Mouse (Mus musculus): ENCODE data around the gene Pla2g10. TPM values are rescaled to one million over a fixed set of nuclear protein-coding genes. Genes with fewer than 3 reads are reported as not detected.
"Not testable (repeated sequence)": the region's sequence is repeated elsewhere in the genome, so short reads cannot be mapped to it uniquely, and the experiment has no call there.

The Pla2g10 gene
- polyA plus RNA-seq, 1 experiment from 2014 or later: not detected

DNA sequence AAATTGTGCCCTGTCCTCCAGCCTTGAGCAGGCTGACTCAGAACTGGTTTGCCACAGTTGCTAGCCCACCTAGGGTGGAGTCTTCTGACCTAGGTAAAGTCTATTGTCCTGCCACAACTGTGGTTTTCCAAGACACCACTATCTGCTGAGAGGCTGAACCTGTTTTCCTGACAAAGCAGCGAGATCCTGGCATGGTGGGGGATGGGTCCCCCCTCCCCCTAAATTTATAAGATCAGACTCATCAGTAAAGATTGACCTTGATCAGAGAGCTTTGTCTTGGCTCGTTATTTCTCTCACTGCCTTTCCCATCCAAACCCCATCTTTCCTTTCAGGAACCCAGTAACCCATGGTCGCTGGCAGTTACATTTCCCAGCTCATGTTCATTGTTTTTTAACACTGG, 19.2 kb upstream of the Pla2g10 start:
- Histone ChIP-seq H3K4me3 (no peak overlapping the region), H3K9me3 (no peaks in the 10 kb centered on the region), H3K9ac (replicated peaks) (no peak overlapping the region), H3K27ac (replicated peaks) (no peak overlapping the region), H3K4me2 (replicated peaks) (no peak overlapping the region), H3K4me1 (peaks cover 3% of the 10 kb centered on the region), H3K36me3 (no peaks in the 10 kb centered on the region), H3K27me3 (no peaks in the 10 kb centered on the region)
- 48% methylated on average over 3 of the region's 3 CpGs for WGBS
- no peak for ATAC-seq (replicated peaks)

DNA sequence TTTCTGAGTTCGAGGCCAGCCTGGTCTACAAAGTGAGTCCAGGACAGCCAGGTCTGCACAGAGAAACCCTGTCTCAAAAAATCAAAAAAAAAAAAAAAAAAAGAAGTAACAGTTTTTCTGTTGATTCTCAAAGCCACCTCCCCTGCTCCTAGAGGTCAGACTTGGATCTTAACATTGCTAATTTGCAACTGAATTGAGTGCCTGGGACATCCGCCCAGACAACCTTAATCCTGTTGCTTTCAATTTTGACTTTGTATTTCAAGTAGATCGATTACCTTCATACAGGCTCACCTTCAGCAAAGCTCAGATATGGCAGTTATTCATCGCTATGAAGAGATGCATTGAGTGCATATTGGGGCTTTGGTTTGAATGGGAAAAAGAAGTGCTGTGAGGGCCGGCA, 18.5 kb upstream of the Pla2g10 start:
- no peaks in the 10 kb centered on the region for H3K9me3 ChIP-seq
- no peaks in the 10 kb centered on the region for H3K27me3 ChIP-seq
- WGBS: 46% methylated on average over 5 of the region's 5 CpGs
- no peak overlapping the region for H3K27ac ChIP-seq (replicated peaks)
- no peaks in the 10 kb centered on the region for H3K4me1 ChIP-seq
- H3K36me3 ChIP-seq: no peaks in the 10 kb centered on the region
- no peak for ATAC-seq (replicated peaks)
- no peak overlapping the region for H3K4me2 ChIP-seq (replicated peaks)
- no peak overlapping the region for H3K9ac ChIP-seq (replicated peaks)
- no peak overlapping the region for H3K4me3 ChIP-seq

- 14% methylated on average over 10 of the region's 10 CpGs for WGBS
- not testable (repeated sequence) for H3K9ac ChIP-seq (replicated peaks); H3K36me3 ChIP-seq; H3K27me3 ChIP-seq; H3K4me2 ChIP-seq (replicated peaks); H3K4me3 ChIP-seq; H3K9me3 ChIP-seq; H3K4me1 ChIP-seq; ATAC-seq (replicated peaks); H3K27ac ChIP-seq (replicated peaks)
Measured at GRCm38 (mm10) chr16:13748813-13749212, 18.0 kb upstream of the Pla2g10 start.

DNA sequence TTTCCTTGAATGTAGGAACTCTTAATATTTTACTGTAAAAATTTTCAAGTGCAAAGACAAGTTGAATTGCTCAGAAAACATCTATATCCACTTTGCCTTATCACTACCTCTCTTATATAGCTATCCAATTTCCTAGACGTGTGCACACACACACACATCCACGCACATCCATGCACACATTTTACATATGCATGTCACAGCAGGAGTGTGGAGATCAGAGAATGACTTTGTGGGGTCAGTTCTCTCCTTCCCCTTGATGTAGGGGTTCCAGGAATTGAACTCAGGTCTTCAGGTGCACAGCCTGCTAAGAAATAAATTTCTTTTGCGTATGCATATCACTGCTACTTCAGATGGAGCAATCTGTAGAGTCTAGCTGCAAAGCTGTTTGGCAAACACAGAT, 17.3 kb upstream of the Pla2g10 start:
- Histone ChIP-seq H3K27me3 (no peaks in the 10 kb centered on the region), H3K4me2 (replicated peaks) (no peak overlapping the region), H3K9ac (replicated peaks) (no peak overlapping the region), H3K36me3 (no peaks in the 10 kb centered on the region), H3K4me3 (no peak overlapping the region), H3K27ac (replicated peaks) (no peak overlapping the region), H3K9me3 (no peaks in the 10 kb centered on the region), H3K4me1 (no peaks in the 10 kb centered on the region)
- no peak for ATAC-seq (replicated peaks)
- WGBS: 63% methylated on average over 3 of the region's 3 CpGs

- Histone ChIP-seq H3K4me2 (replicated peaks) (no peak overlapping the region), H3K27me3 (no peaks in the 10 kb centered on the region), H3K36me3 (no peaks in the 10 kb centered on the region), H3K4me1 (no peaks in the 10 kb centered on the region), H3K9me3 (no peaks in the 10 kb centered on the region), H3K4me3 (no peak overlapping the region), H3K9ac (replicated peaks) (no peak overlapping the region), H3K27ac (replicated peaks) (no peak overlapping the region)
- no peak for ATAC-seq (replicated peaks)
- 91% methylated on average over 8 of the region's 8 CpGs for WGBS
Measured at GRCm38 (mm10) chr16:13747708-13748107, 16.9 kb upstream of the Pla2g10 start.

- Histone ChIP-seq H3K27ac (replicated peaks) (no peak overlapping the region), H3K27me3 (no peaks in the 10 kb centered on the region), H3K36me3 (no peaks in the 10 kb centered on the region), H3K9me3 (no peaks in the 10 kb centered on the region), H3K4me2 (replicated peaks) (no peak overlapping the region), H3K4me1 (no peaks in the 10 kb centered on the region), H3K4me3 (no peak overlapping the region), H3K9ac (replicated peaks) (no peak overlapping the region)
- no peak for ATAC-seq (replicated peaks)
- WGBS: 76% methylated on average over 2 of the region's 2 CpGs
Measured at GRCm38 (mm10) chr16:13740844-13741243, 10.1 kb upstream of the Pla2g10 start.

DNA sequence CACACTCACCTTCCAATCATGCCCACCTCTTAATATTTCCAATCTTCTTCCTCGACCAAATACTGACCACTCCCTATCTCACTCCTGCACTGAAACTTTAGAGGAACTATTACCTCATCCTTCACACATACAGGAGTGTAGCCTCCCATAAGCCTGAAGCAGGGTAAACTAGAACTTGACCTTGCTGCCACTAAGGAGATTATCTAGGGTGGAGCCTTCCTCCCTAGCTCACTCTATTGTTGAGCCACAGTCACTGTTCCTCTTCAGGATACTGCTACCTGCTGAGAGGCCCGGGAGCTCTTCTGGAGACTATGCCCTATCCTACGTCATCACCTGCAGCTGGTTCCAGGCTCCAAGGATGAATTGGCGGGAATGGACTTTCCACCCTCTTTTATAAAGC, 8.3 kb upstream of the Pla2g10 start:
- WGBS: 65% methylated on average over 4 of the region's 4 CpGs
- H3K4me2 ChIP-seq (replicated peaks): not testable (repeated sequence)

GRCm38 (mm10) chr16:13735977-13736376, 5.2 kb upstream of the Pla2g10 start:
- Histone ChIP-seq H3K4me1 (no peaks in the 10 kb centered on the region), H3K36me3 (no peaks in the 10 kb centered on the region), H3K9ac (replicated peaks) (no peak overlapping the region), H3K27me3 (0 out of 2 replicates have a peak, but pooled peaks cover 3% of the 10 kb centered on the region), H3K9me3 (no peaks in the 10 kb centered on the region), H3K4me2 (replicated peaks) (no peak overlapping the region), H3K4me3 (no peak overlapping the region), H3K27ac (replicated peaks) (no peak overlapping the region)
- no peak for ATAC-seq (replicated peaks)
- 90% methylated on average over 8 of the region's 8 CpGs for WGBS

More for the DNA sequence above, 8.3 kb upstream of the Pla2g10 start:
- H3K27me3 ChIP-seq; H3K4me1 ChIP-seq; H3K36me3 ChIP-seq; H3K9me3 ChIP-seq; ATAC-seq (replicated peaks); H3K9ac ChIP-seq (replicated peaks); H3K27ac ChIP-seq (replicated peaks); H3K4me3 ChIP-seq: not testable (repeated sequence)

DNA sequence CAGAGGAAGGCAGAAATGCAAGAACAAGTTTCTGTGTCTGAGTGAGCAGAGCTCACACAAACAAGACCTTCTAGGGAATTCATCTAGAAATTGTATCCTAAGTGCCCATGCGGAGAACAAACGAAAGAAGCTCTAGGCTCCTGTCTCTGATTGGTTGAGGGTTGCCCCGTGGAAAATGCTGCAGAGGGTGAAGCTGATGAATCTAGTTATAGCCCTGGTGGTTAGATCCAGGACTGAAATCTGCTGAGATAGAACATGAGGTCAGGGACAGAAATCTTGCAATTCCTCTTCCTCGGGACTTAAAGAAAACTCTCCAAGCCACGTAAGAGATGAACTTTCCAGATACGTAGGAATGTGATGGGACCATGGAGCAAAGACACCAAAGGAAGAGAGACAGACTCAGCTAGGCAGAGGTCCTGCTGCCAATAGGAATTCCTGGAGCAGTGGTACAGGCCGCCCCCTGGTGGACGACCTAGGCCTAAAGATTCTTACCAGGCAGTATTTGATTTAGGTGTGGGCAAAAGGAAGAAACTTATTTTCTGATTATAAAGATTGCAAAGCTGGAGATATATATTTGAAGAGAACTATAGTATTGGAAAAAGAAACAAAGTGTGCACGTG, 2.8 kb upstream of the Pla2g10 start:
- H3K9ac ChIP-seq (replicated peaks): no peak overlapping the region
- H3K27ac ChIP-seq (replicated peaks): no peak overlapping the region
- H3K4me3 ChIP-seq: no peak overlapping the region
- no peak overlapping the region for H3K4me2 ChIP-seq (replicated peaks)
- WGBS: 22% methylated on average over 9 of the region's 9 CpGs
- no peaks in the 10 kb centered on the region for H3K36me3 ChIP-seq
- H3K27me3 ChIP-seq: 0 out of 2 replicates have a peak, but pooled peaks cover 3% of the 10 kb centered on the region
- no peak for ATAC-seq (replicated peaks)
- peaks cover 7% of the 10 kb centered on the region; the same call in 1 of the 2 replicates for H3K4me1 ChIP-seq
- H3K9me3 ChIP-seq: no peaks in the 10 kb centered on the region

- H3K4me1 ChIP-seq: peaks cover 7% of the 10 kb centered on the region; the same call in 1 of the 2 replicates
- no peak overlapping the region for H3K4me2 ChIP-seq (replicated peaks)
- no peak overlapping the region for H3K4me3 ChIP-seq
- no peak overlapping the region for H3K27ac ChIP-seq (replicated peaks)
- ATAC-seq (replicated peaks): no peak
- 0 out of 2 replicates have a peak, but pooled peaks cover 3% of the 10 kb centered on the region for H3K27me3 ChIP-seq
- no peaks in the 10 kb centered on the region for H3K36me3 ChIP-seq
- 87% methylated on average over 3 of the region's 3 CpGs for WGBS
- H3K9me3 ChIP-seq: no peaks in the 10 kb centered on the region
- no peak overlapping the region for H3K9ac ChIP-seq (replicated peaks)
Measured at GRCm38 (mm10) chr16:13732786-13733185, 2.0 kb upstream of the Pla2g10 start.

GRCm38 (mm10) chr16:13729428-13729827, 1.4 kb downstream of the Pla2g10 start:
- WGBS: 78% methylated on average over 4 of the region's 4 CpGs
- Histone ChIP-seq H3K27me3 (0 out of 2 replicates have a peak, but pooled peaks cover 3% of the 10 kb centered on the region), H3K9me3 (no peaks in the 10 kb centered on the region), H3K9ac (replicated peaks) (no peak overlapping the region), H3K4me1 (peaks cover 7% of the 10 kb centered on the region; the same call in 1 of the 2 replicates), H3K27ac (replicated peaks) (no peak overlapping the region), H3K4me3 (no peak overlapping the region), H3K36me3 (no peaks in the 10 kb centered on the region), H3K4me2 (replicated peaks) (no peak overlapping the region)
- no peak for ATAC-seq (replicated peaks)

GRCm38 (mm10) chr16:13727811-13728335, 2.9 kb downstream of the Pla2g10 start:
- Histone ChIP-seq H3K36me3 (no peaks in the 10 kb centered on the region), H3K9me3 (no peaks in the 10 kb centered on the region), H3K4me1 (peaks cover 7% of the 10 kb centered on the region; the same call in 1 of the 2 replicates), H3K27me3 (0 out of 2 replicates have a peak, but pooled peaks cover 3% of the 10 kb centered on the region), H3K4me2 (replicated peaks) (no peak overlapping the region), H3K4me3 (no peak overlapping the region), H3K27ac (replicated peaks) (no peak overlapping the region), H3K9ac (replicated peaks) (no peak overlapping the region)
- 91% methylated on average over 5 of the region's 5 CpGs for WGBS
- no peak for ATAC-seq (replicated peaks)

DNA sequence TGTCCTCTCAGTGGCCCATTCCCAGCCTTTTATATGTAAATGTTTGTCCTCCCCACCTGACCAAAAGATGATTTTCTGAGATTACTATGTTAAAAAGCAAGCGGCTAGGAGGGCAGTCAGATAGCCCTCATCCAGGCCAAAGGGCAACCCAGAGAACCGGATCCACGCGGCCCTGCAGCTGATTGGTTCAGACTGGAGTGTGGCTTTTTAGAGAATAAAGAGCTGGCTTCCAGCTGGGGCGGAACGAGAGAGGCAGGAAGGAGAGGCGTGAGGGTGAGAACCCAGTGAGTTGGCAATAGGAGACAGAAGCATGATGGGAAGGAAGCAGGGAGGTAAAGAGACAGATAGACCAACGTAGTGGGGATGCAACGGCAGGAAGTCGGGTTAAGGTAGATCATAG, 7.8 kb downstream of the Pla2g10 start:
- Histone ChIP-seq H3K4me3 (no peak overlapping the region), H3K9ac (replicated peaks) (no peak overlapping the region), H3K4me2 (replicated peaks) (no peak overlapping the region), H3K36me3 (no peaks in the 10 kb centered on the region), H3K27me3 (no peaks in the 10 kb centered on the region), H3K27ac (replicated peaks) (no peak overlapping the region), H3K9me3 (no peaks in the 10 kb centered on the region), H3K4me1 (no peaks in the 10 kb centered on the region)
- no peak for ATAC-seq (replicated peaks)
- WGBS: 35% methylated on average over 10 of the region's 10 CpGs

All from forebrain, embryonic 15.5 days (tissue).